Mouse (Mus musculus): ENCODE data around the gene Tmem14a.

DNA sequence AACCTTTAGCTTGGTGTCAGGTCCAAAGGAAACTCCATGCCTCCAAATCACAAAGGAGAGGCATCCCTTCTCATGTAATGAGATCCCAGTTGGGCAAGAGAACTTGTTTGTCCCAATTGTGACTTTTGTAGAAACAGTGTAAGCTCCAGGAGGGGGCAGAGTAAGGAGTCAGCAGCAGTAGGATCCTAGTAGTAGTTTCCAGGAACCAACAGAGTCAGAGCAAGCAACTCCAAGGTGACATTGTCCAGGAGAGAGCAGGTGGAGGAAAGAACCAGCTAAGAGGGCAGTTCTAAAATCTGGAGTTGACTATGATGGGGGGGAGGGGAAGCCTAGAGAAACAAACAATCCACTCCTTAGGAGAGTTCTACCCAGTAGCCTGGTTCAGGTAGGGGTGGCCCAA, 29.5 kb downstream of the Tmem14a start:
- TF ChIP-seq USF1 (IDR thresholded peaks at IDR 0.05; ENCODE audit: low read depth) (no peak), E2F4 (IDR thresholded peaks at IDR 0.05; ENCODE audit: insufficient read depth) (no peak), POLR2A (IDR thresholded peaks at IDR 0.05; ENCODE audit: insufficient read length, low read depth) (no peak), MYOD1 (IDR thresholded peaks at IDR 0.05; ENCODE audit: control insufficient read depth in 1 of 3, insufficient read length in 2 of 3, low read depth in 2 of 3) (no peak), SRF (IDR thresholded peaks at IDR 0.05; ENCODE audit: control insufficient read depth, insufficient read length, low read depth) (no peak), TCF12 (IDR thresholded peaks at IDR 0.05; ENCODE audit: insufficient read depth, poor library complexity, severe bottlenecking) (no peak), MYOG (IDR thresholded peaks at IDR 0.05; ENCODE audit: control insufficient read depth in 1 of 3, insufficient read depth in 1 of 3, insufficient read length in 2 of 3, low read depth in 2 of 3) (no peak), MAX (IDR thresholded peaks at IDR 0.05; ENCODE audit: low read depth) (no peak), CEBPB (IDR thresholded peaks at IDR 0.05; ENCODE audit: insufficient read depth, poor library complexity, severe bottlenecking) (no peak), POLR2AphosphoS2 (IDR thresholded peaks at IDR 0.05; ENCODE audit: insufficient read length, low read depth) (no peak)
